Mouse (Mus musculus) heart, adult 2 months (tissue): ENCODE results near the gene Rassf5. TPM values are rescaled to one million over a fixed set of nuclear protein-coding genes. Genes with fewer than 3 reads are reported as not detected.

Experiments used
- DNase-seq, 2 experiments: peaks; one replicate each; pipeline ENCODE4 v3.0.0; 2021
- H3K27ac ChIP-seq: fragments of 200-600 bp; 2 replicates; pipeline ENCODE4 v1.8.1; 2022
- H3K27me3 ChIP-seq: fragments of 200-500 bp; 2 replicates; pipeline ENCODE4 v1.6.1; 2012; ENCODE audit warnings: mild to moderate bottlenecking, low read length, inconsistent platforms, mixed read lengths; ENCODE audit not compliant: control insufficient read depth, insufficient read depth
- H3K36me3 ChIP-seq: fragments of 200-500 bp; 2 replicates; pipeline ENCODE4 v1.6.1; 2012; ENCODE audit warnings: low read length, inconsistent platforms; ENCODE audit not compliant: control insufficient read depth, insufficient read depth
- H3K4me1 ChIP-seq: fragments of 200-500 bp; 2 replicates; pipeline ENCODE4 v1.6.1; 2011; ENCODE audit warnings: low read length; ENCODE audit not compliant: control insufficient read depth, insufficient read depth
- H3K4me3 ChIP-seq: fragments of 200-600 bp; 2 replicates; pipeline ENCODE4 v1.8.1; 2022
- H3K79me2 ChIP-seq: fragments of 200-500 bp; replicated peaks from 2 replicates; pipeline ENCODE4 v1.6.1; 2012; ENCODE audit warnings: mild to moderate bottlenecking, inconsistent platforms, low read length, moderate library complexity, mixed read lengths; ENCODE audit not compliant: control insufficient read depth, insufficient read depth
- H3K9ac ChIP-seq: fragments of 200-500 bp; 2 replicates; pipeline ENCODE4 v1.6.1; 2012; ENCODE audit warnings: low read depth, mild to moderate bottlenecking, control low read depth, inconsistent platforms, low read length, mixed read lengths
- CTCF ChIP-seq: fragments of 200-600 bp; IDR thresholded peaks from 2 replicates; pipeline ENCODE4 v1.8.1; 2022; ENCODE audit warnings: antibody characterized with exemption, mild to moderate bottlenecking, moderate library complexity
- EP300 ChIP-seq: fragments of 200-500 bp; IDR thresholded peaks from 2 replicates; pipeline ENCODE4 v1.6.1; 2011; ENCODE audit warnings: low read depth, low read length, control low read depth; ENCODE audit not compliant: insufficient read depth
- POLR2A ChIP-seq: fragments of 200-500 bp; IDR thresholded peaks from 2 replicates; pipeline ENCODE4 v1.6.1; 2011; ENCODE audit warnings: mild to moderate bottlenecking, low read depth, low read length, control low read depth; ENCODE audit not compliant: insufficient read depth
- WGBS: fragments of 180-500 bp; shearing (Covaris S2); methylation state at CpG from one replicate; pipeline ENCODE4 v1.1.7; 2018; 5-methylcytosine and 5-hydroxymethylcytosine counted together
- intact Hi-C: fragments of 180-260 bp; cut with DNase I; formaldehyde crosslinking; loops from one replicate; pipeline ENCODE4 v1.15.1; 2025
- polyA plus RNA-seq: library from polyadenylated mRNA; depleted of rRNA; stranded (reverse); fragments of >200 nt; gene quantifications from 2 replicates; pipeline ENCODE4 v1.2.3, GENCODE M21; 2012
- total RNA-seq, 2 experiments: library from RNA; stranded (reverse); gene quantifications; 2 replicates each; pipeline ENCODE4 v1.2.3; 2021

Gene Rassf5
- total and polyA plus RNA-seq, 3 experiments: 1.7 to 2.3 (median 2.0) TPM

DNA sequence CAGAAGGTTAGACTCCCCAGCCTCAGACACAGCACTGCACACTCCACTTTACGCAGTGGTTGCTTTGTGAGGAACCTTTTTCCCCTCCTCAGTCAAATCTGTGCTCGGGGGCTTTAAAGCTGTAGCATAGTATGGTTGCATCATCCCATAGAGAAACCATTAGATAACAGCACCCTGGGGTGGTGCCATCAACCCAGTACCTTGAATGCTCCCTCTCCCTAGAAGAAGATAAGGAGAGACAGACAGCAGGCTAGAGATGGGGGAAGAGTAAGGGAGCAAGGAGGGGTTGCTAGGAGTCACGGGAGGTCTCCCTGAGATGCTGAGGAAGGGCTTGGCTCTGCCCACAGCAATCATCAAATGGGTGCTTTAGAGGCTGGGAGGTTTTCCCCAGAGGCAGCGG is 43.7 kb downstream of the Rassf5 start:
- no peak overlapping the region for H3K9ac ChIP-seq
- intact Hi-C loops: no loop called here
- H3K79me2 ChIP-seq: no peaks in the 10 kb centered on the region
- H3K36me3 ChIP-seq: no peaks in the 10 kb centered on the region
- no peaks in the 10 kb centered on the region for H3K4me1 ChIP-seq
- 84% methylated on average over 4 of the region's 4 CpGs for WGBS
- no peaks in the 10 kb centered on the region for H3K27me3 ChIP-seq
- H3K27ac ChIP-seq: no peak overlapping the region
- TF ChIP-seq CTCF: no peak
- DNase-seq: no peak
- H3K4me3 ChIP-seq: no peak overlapping the region

DNA sequence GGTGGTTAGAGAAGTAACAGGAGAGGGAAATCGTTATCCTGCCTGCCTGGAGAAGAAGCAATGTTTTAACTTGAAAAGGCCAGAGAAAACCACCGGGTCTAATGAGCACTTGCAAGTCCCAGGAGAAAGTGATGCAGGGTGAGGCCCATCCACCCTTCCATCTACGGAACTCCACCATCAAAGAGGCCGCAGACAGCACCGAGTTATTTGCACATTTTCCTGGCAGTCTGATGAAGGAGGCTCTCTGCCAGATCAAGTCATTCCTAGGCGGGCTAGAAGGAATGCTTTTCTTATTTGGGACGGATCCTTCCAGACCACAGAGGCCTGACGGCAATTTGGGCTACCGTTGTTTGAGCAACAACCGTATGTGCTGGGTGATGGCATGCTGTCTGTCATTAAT is 44.5 kb downstream of the Rassf5 start:
- no peaks in the 10 kb centered on the region; the same call in 1 of the 2 replicates for H3K4me1 ChIP-seq
- no peaks in the 10 kb centered on the region for H3K79me2 ChIP-seq
- TF ChIP-seq CTCF (no peak), EP300 (no peak), POLR2A (no peak)
- 63% methylated on average over 10 of the region's 10 CpGs for WGBS
- H3K36me3 ChIP-seq: no peaks in the 10 kb centered on the region
- DNase-seq: peak in 1 of 2 experiments; percentile 15
- no peak overlapping the region for H3K9ac ChIP-seq
- no peak overlapping the region for H3K27ac ChIP-seq
- intact Hi-C loops: no loop called here
- H3K4me3 ChIP-seq: no peak overlapping the region
- H3K27me3 ChIP-seq: no peaks in the 10 kb centered on the region

DNA sequence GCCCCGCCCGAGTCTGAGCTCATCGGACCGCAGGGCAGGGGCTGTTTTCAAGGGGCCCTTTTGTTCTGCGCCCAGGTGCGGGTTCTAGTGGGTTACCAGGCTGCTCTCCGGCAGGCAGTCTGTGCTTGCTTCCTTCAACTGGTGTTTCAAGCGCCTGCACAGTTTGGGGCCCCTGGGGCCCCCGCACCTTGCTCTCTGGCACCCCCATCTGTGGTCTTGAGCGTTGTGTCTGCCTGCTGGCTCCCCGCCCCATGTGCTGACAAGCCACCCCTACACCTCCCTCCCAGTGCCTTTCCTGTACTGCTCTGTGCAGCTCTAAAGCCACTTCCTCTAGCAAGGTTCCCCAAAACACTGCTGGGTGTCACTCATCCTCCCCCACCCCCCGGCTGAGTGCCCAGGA is 45.1 kb downstream of the Rassf5 start:
- Histone ChIP-seq H3K9ac (no peak overlapping the region), H3K4me3 (no peak overlapping the region), H3K27ac (no peak overlapping the region), H3K36me3 (no peaks in the 10 kb centered on the region), H3K79me2 (no peaks in the 10 kb centered on the region), H3K27me3 (no peaks in the 10 kb centered on the region), H3K4me1 (no peaks in the 10 kb centered on the region; the same call in 1 of the 2 replicates)
- peak; percentile 21; the same call in 1 of the 2 replicates for TF ChIP-seq CTCF
- TF ChIP-seq EP300: no peak
- TF ChIP-seq POLR2A: no peak
- 62% methylated on average over 12 of the region's 12 CpGs for WGBS
- intact Hi-C loops: no loop called here
- peak; percentile 62 to 85 for DNase-seq

DNA sequence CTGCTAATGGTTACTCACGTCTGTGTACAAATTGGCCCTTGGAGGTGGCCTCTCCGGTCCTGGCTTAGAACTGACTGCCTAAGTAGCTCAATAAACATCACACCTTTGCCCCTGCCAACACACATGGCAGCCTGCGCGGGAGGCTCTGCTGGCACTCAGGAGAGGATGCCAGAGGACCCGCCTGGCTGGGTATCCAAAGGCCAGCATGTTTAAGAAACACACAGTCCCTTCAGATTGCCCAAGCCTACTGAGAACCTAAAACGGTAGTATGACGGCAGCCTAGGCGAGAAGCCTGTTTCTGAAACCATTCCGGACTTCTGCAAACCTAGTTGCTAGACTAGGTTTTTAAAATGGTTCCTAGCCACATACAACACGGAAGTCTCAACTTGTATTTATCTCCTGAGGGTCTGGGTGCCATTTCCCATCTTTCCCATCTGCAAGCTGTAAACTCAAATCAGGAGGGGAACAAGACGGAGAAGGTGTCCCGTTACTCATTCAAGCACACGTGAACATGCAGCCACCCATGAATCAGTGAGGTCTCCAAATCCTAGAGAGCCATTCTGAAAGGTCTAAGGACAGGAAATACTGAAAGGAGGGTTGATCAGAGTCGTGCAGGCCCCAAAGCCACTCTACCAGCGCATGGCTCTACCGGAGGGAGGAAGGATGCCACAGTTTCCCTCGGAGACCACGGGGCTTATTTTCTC is 45.8 kb downstream of the Rassf5 start:
- peak in 1 of 2 experiments; percentile 36 for DNase-seq
- 78% methylated on average over 18 of the region's 18 CpGs for WGBS
- Histone ChIP-seq H3K9ac (no peak overlapping the region), H3K4me3 (no peak overlapping the region), H3K27ac (peak overlapping the region; percentile 17; the same call in 1 of the 2 replicates), H3K27me3 (no peaks in the 10 kb centered on the region), H3K36me3 (no peaks in the 10 kb centered on the region), H3K4me1 (no peaks in the 10 kb centered on the region; the same call in 1 of the 2 replicates), H3K79me2 (no peaks in the 10 kb centered on the region)
- no peak for TF ChIP-seq CTCF
- no peak for TF ChIP-seq EP300
- no peak for TF ChIP-seq POLR2A
- intact Hi-C loops: no loop called here

DNA sequence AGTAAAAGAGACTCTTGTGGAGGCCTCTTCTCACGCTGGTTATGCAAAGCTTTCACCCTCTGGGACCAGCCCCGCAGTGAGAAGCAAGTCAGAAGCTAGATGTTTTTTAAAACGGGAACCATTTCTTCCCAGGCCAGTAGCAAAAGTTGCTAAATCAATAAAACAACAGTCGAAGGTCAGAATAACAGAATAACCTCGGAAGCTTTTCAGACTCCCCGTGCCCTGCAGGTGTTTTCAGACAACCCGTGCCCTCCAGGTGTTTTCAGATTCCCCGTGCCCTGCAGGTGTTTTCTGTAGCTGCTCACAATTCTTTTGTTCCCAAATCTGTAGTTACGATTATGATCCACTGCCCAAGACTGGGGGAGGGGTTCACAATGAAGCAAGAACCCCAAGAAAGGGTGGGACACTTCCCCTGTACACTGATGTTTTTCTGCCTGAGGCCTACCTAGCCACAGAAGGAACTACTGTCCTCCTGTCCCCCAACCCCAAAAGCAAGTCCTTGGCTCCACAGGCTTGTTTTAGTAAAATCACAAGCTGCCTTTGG is 46.6 kb downstream of the Rassf5 start:
- H3K9ac ChIP-seq: no peak overlapping the region
- DNase-seq: no peak
- no peaks in the 10 kb centered on the region; the same call in 1 of the 2 replicates for H3K4me1 ChIP-seq
- H3K27me3 ChIP-seq: no peaks in the 10 kb centered on the region
- H3K79me2 ChIP-seq: no peaks in the 10 kb centered on the region
- H3K4me3 ChIP-seq: no peak overlapping the region
- 88% methylated on average over 9 of the region's 9 CpGs for WGBS
- intact Hi-C loops: no loop called here
- no peaks in the 10 kb centered on the region for H3K36me3 ChIP-seq
- H3K27ac ChIP-seq: no peak overlapping the region; the same call in 1 of the 2 replicates
- TF ChIP-seq EP300 (no peak), CTCF (no peak), POLR2A (no peak)

DNA sequence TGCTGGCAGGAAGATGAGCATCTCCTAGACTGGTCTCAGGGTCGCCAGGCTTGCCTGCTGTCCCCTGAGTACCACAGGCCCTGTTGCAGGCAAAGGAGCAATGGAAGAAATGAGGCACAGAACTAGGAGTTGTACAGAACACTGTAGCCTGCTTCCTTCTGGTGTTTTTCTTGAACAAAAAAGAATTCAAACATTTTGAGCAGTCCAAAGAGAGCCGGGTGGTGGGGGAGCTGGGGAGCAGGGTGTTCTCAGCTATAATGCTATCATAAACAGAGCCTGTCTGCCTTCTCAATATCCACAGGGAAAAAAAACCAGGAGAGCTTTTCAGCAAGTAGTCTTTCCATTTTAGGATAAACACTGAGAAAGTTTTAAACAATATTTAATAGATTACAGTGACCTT is 49.0 kb downstream of the Rassf5 start:
- no peak for TF ChIP-seq POLR2A
- TF ChIP-seq EP300: no peak
- TF ChIP-seq CTCF: no peak

More for the DNA sequence above, 49.0 kb downstream of the Rassf5 start:
- Histone ChIP-seq H3K27ac (no peak overlapping the region), H3K79me2 (no peaks in the 10 kb centered on the region), H3K36me3 (no peaks in the 10 kb centered on the region), H3K9ac (no peak overlapping the region), H3K4me1 (no peaks in the 10 kb centered on the region; the same call in 1 of the 2 replicates), H3K27me3 (no peaks in the 10 kb centered on the region), H3K4me3 (no peak overlapping the region)
- DNase-seq: no peak
- 52% methylated on average over 2 of the region's 2 CpGs for WGBS
- intact Hi-C loops: no loop called here
